Mouse (Mus musculus) cortical plate, adult 2 months (tissue): ENCODE measurements around the gene Ints11.

ENCODE experiments used
- CTCF ChIP-seq: fragments of 200-500 bp; IDR thresholded peaks from 2 replicates; pipeline ENCODE4 v1.5.1; 2011; ENCODE audit warnings: mild to moderate bottlenecking, control low read depth, low read length; ENCODE audit not compliant: insufficient read depth; ENCODE audit errors: extremely low read depth
- POLR2A ChIP-seq: fragments of 200-500 bp; IDR thresholded peaks from 2 replicates; pipeline ENCODE4 v1.6.1; 2011; ENCODE audit warnings: mild to moderate bottlenecking, low read length, control low read depth; ENCODE audit not compliant: insufficient read depth; ENCODE audit errors: extremely low read depth

GRCm38 (mm10) chr4:155832321-155832720, 37.0 kb upstream of the Ints11 start:
- TF ChIP-seq POLR2A, result no peak
- no peak for TF ChIP-seq CTCF
